Mouse (Mus musculus) testis, postnatal 14 days (tissue): ENCODE data around the gene Xndc1.
A peak's percentile ranks its signal among the peaks of the same experiment; 100 is the strongest.

Experiments
- DNase-seq: peaks from one replicate; pipeline ENCODE4 v3.0.0; 2021; ENCODE audit warnings: low spot score

Gene Xndc1

DNA sequence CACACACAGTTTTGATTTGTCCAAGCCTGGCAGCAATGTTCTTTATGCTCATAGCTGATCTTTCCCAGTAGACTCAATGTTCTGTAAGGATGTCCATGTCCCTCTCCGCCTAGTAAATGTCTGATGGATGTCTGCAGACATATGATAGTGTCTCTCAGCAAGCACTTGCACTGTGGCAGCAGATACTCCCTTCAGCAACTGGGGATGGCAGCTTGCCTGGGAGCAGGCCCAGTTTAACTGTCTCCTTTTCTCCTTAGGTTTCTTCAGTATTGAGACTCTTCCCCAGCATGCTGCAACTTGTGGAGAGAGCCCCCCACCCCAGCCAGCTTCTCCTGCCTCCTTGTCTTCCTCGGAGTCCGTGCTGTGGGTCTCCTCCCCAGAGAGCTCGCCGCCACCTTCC is 16.5 kb downstream of the Xndc1 start:
- no peak for DNase-seq

DNA sequence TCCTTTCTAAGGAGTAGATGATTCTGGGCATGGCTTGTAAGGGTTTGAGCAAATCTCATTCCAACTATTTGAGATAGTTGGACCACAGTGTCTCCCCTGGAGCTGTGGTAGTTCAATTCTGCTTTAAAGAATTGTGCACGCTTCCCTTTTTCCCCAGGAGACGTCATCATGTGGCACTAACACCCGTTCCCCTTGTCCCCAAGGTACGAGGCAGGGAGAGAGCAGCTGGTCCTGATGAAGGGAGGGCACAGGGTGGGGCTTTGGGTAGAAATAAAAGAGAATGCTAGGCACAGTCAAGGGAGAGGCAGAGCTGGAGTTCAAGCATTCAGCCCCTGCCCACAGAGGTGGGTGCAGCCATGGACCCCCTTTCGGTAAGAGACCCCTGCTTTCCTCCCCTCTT is 17.5 kb downstream of the Xndc1 start, which contains the start of gene Trpc2:
TSS of gene Trpc2 (plus strand) at position 301 of the 400 bp plus-strand sequence.
- DNase-seq = no peak

DNA sequence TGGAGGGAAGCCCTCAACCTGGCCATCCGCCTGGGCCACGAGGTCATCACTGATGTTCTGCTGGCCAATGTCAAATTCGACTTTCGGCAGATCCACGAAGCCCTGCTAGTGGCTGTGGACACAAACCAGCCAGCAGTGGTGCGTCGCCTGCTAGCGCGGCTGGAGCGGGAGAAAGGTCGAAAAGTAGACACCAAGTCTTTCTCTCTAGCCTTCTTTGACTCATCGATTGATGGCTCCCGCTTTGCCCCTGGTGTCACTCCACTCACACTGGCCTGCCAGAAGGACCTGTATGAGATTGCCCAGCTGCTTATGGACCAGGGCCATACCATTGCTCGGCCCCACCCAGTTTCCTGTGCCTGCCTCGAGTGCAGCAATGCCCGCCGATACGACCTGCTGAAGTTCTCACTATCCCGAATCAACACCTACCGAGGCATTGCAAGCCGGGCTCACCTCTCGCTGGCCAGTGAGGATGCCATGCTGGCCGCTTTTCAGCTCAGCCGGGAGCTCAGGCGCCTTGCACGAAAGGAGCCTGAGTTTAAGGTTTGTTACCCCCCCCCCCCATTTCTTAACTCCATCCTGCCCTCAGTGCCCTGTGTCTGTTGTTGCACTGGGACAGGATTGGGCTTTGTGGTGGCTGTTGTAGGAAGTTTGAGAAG is 18.9 kb downstream of the Xndc1 start:
- DNase-seq = no peak

- no peak for DNase-seq
Observed at GRCm38 (mm10) chr7:102087336-102087735, 22.0 kb downstream of the Xndc1 start.

DNA sequence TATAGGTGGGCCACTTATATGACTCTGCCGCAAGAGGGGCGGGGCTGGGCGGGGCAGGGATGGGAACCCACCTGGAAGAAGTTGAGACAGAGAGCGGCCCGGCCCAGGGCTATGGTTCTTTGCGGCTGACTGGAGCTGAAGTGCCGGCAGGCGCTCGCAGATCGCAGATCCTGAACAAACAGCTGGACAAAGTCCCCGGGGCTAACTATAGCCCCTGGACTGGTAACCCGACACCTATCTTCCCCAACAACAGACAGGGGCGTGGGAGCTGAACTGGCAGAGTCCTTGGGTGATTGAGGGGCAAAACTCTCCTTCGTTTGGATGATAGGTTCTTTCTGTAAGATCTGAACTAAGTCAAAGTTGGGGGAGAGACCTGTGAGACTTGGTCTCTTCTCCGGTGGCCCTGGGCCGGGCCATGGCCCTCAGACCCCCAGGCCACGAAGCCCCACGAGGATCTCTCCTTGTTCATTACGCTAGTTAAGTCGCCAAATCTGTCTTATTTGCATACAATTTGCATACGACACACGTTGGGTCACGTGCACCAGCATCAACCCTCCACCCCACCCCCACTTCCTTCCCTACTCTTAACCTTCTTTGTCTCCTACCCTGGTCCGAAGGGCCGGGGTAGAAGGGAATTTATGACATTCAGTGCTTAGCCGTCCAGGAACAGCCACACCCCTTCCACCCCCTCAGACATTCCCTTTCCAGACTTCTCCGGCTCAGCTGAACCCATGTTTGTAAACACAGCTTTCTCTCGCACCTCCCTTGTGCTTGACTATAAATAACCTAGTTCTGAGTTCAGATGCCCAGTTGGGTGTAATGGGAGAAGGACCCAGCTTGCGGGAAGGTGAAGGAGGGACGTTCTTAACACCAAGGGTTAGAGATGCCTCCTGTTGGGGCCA is 34.7 kb downstream of the Xndc1 start:
- DNase-seq = no peak

GRCm38 (mm10) chr7:102100868-102101267 is 35.6 kb downstream of the Xndc1 start:
- no peak for DNase-seq

DNA sequence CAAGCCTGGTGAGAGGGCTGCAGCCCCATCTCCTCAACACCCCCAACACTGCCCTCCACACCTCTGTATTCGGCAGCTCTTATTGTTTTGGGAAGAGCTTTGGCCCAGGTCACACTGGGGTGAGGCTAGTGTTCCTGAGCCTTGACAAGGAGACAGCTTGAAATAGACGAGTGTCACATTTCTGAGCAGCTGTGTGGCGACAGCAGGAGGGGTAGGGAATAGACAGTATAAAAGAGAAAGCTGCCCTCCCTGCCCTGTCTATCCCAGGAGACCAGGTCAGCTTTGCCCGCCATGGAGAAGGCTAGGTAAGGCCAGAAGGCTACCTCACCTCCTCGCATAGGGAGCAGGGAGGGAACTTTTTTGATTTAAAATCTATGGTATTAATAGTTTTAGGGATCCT is 36.2 kb downstream of the Xndc1 start, which contains the start of gene Art1:
TSS of gene Art1 (plus strand) at position 257 of the 400 bp plus-strand sequence.
- no peak for DNase-seq

DNA sequence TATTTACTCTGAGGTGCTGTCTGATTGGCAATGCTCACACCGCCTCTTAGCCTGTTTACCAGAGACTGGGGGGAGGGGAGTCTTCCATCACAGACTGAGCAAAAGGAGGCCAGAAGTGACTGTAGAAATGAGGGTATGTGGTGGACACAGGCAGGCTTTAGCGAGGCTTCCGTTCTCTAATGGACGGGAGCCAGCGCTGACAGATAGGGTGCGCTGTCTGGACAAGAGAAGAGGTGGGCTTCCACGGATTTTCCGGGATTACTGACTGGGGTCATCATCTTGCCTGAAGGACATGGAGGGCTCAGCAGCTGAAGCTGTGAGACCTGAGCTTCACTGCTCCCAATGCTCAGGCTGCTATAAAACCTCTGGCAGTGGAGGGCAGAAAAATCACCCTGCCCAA is 36.9 kb downstream of the Xndc1 start:
- no peak for DNase-seq

DNA sequence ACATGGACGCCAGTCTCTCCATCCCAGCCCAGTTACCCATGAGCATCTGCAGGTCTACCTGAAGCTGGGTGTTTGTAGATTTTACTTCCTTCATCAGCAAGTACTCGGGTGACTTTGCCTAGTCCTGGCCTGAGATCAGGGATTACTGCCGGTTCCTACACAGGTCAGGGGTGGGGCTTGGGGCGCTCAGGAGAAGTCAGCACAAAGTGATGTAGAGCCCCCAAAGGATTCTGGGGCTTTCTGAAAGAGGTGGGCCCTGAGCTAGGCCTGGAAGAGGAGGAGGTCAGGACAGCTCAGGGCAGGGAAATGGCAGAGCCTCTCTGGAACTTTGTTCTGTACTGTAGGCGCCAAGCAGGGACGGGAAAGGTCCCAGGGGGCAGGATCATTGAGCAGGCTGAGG is 37.4 kb downstream of the Xndc1 start:
- DNase-seq = no peak

DNA sequence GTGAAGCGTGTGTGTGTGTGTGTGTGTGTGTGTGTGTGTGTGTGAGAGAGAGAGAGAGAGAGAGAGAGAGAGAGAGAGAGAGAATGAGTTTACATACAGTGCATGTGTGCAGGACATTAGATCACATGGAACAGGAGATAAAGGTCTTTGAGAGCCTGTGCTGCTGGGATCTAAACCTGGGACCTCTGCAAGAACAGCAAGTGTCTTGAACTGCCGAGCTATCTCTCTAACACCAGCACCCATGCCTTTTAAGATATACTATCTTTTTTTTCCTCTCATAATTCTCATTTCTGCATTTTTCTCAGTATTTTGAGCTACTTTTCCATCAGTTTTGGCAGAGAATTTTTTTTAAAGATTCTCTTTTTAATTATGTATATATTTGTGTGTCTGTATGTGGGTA is 38.2 kb downstream of the Xndc1 start:
- no peak for DNase-seq

GRCm38 (mm10) chr7:102104126-102104525 is 38.8 kb downstream of the Xndc1 start:
- DNase-seq = no peak

DNA sequence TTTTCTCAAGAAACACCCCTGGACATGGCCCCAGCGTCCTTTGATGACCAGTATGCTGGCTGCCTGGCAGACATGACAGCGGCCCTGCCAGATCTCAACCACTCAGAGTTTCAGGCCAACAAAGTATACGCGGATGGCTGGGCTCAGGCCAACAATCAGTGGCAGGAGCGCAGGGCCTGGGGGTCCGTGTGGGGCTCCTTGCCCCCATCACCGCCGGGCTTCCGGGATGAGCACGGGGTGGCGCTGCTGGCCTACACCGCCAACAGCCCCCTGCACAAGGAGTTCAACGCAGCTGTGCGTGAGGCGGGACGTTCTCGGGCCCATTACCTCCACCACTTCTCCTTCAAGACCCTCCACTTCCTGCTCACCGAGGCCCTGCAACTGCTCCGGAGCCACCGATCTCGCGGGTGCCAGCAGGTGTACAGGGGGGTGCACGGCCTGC is 41.4 kb downstream of the Xndc1 start:
- peak; percentile 34 for DNase-seq

DNA sequence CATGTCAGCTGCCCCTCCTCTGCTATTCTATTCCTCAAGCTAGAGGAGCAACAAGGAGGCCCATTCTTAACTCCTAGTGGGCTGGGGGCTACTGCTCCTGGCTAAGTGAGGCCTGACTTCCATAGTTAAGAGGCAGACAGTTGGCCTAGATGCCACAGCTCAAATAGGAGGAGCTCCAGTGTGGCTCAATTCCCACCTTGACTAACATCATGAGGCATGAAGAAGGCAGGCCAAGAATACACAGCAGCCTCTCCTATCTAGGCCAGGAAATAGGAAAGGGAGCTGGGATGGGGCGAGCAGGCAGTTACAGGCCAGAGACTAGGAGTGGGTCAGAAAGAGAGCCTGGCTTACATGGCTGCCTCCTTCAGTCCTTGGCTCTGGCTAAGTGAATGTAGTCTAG is 42.9 kb downstream of the Xndc1 start:
- no peak for DNase-seq

- no peak for DNase-seq
Observed at GRCm38 (mm10) chr7:102109171-102109570, 43.9 kb downstream of the Xndc1 start, which contains the start of gene Art5. Art5 (minus strand) TSS chr7:102109489.

DNA sequence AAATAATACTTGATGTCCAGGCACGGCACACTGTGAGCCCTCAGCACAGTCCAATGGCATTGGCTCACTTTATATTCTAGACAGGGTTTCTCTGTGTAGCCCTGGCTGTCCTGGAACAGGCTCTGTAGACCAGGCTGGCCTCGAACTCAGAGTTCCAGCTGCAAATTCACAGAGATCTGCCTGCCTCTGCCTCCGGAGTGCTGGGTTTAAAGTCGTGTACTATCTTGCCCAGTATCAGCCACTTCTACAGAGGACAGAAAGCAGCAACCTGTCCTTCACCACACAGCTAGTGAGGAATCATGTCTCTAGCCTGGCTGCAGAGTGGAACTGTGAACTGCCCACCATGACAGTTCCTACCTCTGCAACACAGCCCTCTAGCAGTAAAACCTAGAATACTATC is 44.4 kb downstream of the Xndc1 start:
- DNase-seq = no peak

GRCm38 (mm10) chr7:102113151-102113729 is 47.9 kb downstream of the Xndc1 start:
- no peak for DNase-seq

DNA sequence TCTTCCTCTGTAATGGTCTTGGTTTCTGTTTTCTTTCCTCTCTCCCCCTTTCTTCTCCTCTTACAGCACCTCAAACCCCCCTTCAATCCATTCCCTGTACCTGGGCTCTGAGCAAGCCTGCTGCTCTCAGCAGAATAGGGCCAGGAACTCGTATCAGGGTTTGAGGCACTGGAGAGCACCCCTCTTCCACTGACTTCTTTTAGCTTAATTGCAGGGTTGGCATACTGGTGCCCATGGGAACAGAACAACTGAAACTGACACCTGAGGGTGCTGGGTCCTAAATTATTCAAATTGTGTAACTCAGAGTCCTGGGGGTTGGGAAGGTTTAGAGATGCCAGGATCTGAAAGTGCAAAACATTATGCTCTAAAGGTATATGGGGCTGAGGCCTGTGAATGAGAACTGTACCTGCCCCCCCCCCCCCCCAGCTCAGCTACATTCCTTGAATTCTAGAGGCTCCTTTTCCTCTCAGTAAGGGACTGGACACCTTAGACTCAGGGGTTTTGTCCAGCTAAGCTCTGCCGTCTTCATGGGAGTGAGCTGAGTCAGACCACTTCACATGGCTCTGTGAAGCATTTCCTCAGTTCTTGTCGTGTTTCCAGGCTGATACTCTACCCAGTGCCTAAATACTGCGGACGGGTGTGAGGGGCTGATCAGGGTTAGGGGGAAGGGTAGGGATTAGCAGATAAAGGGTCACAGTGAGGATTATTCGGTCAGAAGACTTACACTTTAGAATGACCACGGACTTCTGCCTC is 51.4 kb downstream of the Xndc1 start, which contains the start of gene Chrna10:
TSS of gene Chrna10 (minus strand) at position 250 of the 753 bp plus-strand sequence.
- DNase-seq = no peak

DNA sequence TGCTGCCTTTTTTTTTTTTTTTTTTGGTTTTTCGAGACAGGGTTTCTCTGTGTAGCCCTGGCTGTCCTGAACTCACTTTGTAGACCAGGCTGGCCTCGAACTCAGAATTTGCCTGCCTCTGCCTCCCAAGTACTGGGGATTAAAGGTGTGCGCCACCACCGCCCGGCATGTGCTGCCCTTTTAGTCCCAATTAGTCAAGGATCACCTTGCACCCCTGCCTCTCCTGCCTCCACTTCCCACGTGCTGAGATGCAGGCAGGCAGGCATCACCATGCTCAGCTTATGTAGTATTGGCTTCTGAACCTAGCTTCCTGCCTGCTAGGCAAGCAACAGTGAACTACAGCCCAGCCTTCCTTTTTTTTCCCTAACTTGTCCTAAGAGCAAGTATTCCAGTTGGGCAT is 52.1 kb downstream of the Xndc1 start:
- no peak for DNase-seq

GRCm38 (mm10) chr7:102120326-102120725 is 55.0 kb downstream of the Xndc1 start:
- DNase-seq = no peak

DNA sequence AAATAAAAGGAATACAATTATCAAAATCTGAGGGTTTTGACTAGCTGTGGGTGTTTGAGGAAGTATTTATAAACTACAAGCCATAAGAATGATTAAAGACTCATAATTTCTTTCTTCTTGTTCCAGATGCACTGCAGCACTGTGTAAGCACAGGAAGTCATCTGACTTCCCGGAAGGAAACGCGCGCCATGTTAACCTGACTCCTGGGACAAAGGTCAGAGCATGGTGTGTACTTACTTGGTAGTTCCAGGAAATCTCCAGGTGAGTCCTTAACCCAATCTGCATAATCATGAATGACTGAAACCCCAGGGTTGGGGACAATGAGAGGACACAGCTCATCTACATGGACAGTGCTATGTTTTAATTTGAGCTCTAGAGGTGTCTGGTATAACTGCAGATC is 67.1 kb downstream of the Xndc1 start:
- no peak for DNase-seq
